Mouse (Mus musculus): ENCODE measurements around the gene Clstn1. TPM values are rescaled to one million over a fixed set of nuclear protein-coding genes. Genes with fewer than 3 reads are reported as not detected.

Gene Clstn1
- polyA plus RNA-seq, 1 experiment from 2014 or later = 61.9 TPM

- no peak overlapping the region for H3K9ac ChIP-seq (replicated peaks)
- peaks cover 4% of the 10 kb centered on the region for H3K4me1 ChIP-seq (replicated peaks)
- H3K9me3 ChIP-seq = no peaks in the 10 kb centered on the region
- ATAC-seq = no peak
- no peaks in the 10 kb centered on the region for H3K36me3 ChIP-seq
- WGBS = 82% methylated on average over 8 of the region's 8 CpGs
- H3K27ac ChIP-seq = no peak overlapping the region
- H3K27me3 ChIP-seq = peaks cover 9% of the 10 kb centered on the region
- no peak overlapping the region for H3K4me2 ChIP-seq (replicated peaks)
- no peak overlapping the region for H3K4me3 ChIP-seq (replicated peaks)
These were observed 105.1 kb downstream of the Clstn1 start for GRCm38 (mm10) chr4:149691368-149691767.

DNA sequence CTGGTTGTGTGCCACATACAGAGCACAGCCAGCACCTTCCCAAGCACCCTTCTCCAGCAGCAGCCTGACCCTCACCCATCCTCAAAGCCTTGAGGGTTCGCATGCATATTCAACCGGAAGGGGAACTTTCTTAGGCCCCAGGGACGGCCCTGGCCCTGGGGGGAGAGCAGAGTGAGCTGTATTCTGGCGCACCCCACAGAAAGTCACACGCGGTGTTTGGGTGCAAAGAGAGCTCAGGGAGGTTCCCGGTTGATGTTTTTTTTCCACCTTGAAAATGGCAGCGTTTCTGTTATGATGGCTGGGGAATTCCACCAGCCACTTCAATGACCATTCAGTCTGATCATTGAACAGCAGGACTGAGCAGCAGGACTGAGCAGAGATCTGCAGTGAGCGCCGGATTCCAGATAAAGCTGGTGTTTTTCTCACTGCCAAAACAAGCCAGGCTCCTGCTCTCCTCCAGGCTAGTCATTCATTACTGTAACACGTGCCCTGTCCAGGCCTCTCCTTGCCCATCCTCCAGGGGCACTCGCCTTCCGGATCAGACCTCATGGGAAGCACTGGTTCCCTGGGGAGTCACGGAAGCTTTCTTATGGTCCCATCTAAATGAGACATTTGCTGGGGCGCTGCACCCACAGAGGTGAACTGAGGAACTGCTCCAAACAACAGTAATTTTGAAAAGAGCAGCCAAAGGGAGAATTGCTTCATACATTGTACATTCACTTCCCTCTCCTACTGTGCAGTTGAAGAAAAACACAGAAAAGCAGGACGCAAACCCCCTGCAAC lies 110.1 kb downstream of the Clstn1 start:
- Histone ChIP-seq H3K27me3 (peaks cover 46% of the 10 kb centered on the region), H3K36me3 (no peaks in the 10 kb centered on the region), H3K9ac (replicated peaks) (no peak overlapping the region), H3K9me3 (no peaks in the 10 kb centered on the region), H3K4me3 (replicated peaks) (no peak overlapping the region), H3K4me2 (replicated peaks) (no peak overlapping the region), H3K4me1 (replicated peaks) (peaks cover 17% of the 10 kb centered on the region), H3K27ac (no peak overlapping the region)
- ATAC-seq = no peak
- 33% methylated on average over 16 of the region's 16 CpGs for WGBS

- Histone ChIP-seq H3K9ac (replicated peaks) (peak overlapping the region; percentile 63), H3K9me3 (no peaks in the 10 kb centered on the region), H3K36me3 (no peaks in the 10 kb centered on the region), H3K27me3 (peaks cover 46% of the 10 kb centered on the region), H3K27ac (no peak overlapping the region), H3K4me3 (replicated peaks) (peak overlapping the region; percentile 45), H3K4me2 (replicated peaks) (peak overlapping the region; percentile 68), H3K4me1 (replicated peaks) (peaks cover 17% of the 10 kb centered on the region)
- WGBS = 19% methylated on average over 15 of the region's 15 CpGs
- peak; percentile 46 for ATAC-seq
These were observed 111.4 kb downstream of the Clstn1 start for GRCm38 (mm10) chr4:149697506-149698196.

DNA sequence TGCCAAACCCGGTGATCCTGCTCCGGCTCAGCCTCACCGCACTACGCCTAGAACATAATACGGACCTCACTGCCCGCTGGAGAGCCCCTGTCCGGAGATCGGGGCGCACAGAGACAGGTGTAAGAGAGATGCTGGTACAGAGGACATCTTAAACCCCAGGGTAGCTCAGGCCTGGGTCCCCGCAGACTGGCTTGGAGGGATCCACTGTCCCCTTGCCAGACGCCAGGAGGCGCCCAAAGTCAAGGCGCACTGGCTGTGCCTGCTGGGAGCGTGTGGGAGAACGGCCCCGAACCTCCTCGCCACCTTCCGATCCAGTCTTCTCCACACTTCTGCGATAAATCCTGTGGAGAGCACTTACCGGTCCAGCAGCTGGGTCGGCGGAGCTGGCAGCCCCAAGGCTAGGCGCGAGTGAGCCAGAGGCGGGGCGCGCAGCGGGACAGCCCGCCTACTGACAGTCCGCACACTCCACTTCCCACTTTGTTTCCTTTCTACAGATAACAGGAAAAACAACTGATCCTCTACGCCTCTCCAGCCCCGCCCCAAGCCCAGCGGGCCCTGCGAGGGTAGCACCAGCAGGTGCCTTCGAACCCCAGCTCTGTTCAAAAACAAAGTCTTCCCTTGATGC lies 112.0 kb downstream of the Clstn1 start:
- peak; percentile 79 for ATAC-seq
- Histone ChIP-seq H3K27ac (no peak overlapping the region), H3K4me1 (replicated peaks) (peaks cover 17% of the 10 kb centered on the region), H3K27me3 (peaks cover 46% of the 10 kb centered on the region), H3K9ac (replicated peaks) (peak overlapping the region; percentile 63), H3K36me3 (no peaks in the 10 kb centered on the region), H3K4me2 (replicated peaks) (peak overlapping the region; percentile 68), H3K9me3 (no peaks in the 10 kb centered on the region), H3K4me3 (replicated peaks) (peak overlapping the region; percentile 45)
- under 1% methylated on average over 35 of the region's 35 CpGs for WGBS

Small RNA genes within 50 kb of the gene (microRNA-seq; reads per million reads assigned to microRNA genes)
- 1.9 reads per million for gene Mir5616
- gene Mir7023 = 1.4 reads per million

Other genes starting within 250 kb of the Clstn1 start
- gene Ube4b, start 159.7 kb upstream of the Clstn1 start, polyA plus RNA-seq (2015; fragmentation: Nextera tagmentation; extraction: Ambion mirVana) = 56.5 and 65.4 TPM in 2 replicates
- not detected in 2 replicates for gene Rbp7, start 131.5 kb upstream of the Clstn1 start, polyA plus RNA-seq (2015; fragmentation: Nextera tagmentation; extraction: Ambion mirVana)
- 0.65 TPM in 1 of 2 replicates, not detected in the other for gene Tmem274, start 109.1 kb upstream of the Clstn1 start, polyA plus RNA-seq (2015; fragmentation: Nextera tagmentation; extraction: Ambion mirVana)
- gene Nmnat1, start 101.3 kb upstream of the Clstn1 start, polyA plus RNA-seq (2015; fragmentation: Nextera tagmentation; extraction: Ambion mirVana) = 9.8 and 12.5 TPM in 2 replicates
- 45.5 and 50.8 TPM in 2 replicates for gene Lzic, start 101.2 kb upstream of the Clstn1 start, polyA plus RNA-seq (2015; fragmentation: Nextera tagmentation; extraction: Ambion mirVana)
- 74.6 and 79.6 TPM in 2 replicates for gene Ctnnbip1, start 68.2 kb upstream of the Clstn1 start, polyA plus RNA-seq (2015; fragmentation: Nextera tagmentation; extraction: Ambion mirVana)
- 13.2 and 13.7 TPM in 2 replicates for gene Pik3cd, start 116.1 kb downstream of the Clstn1 start, polyA plus RNA-seq (2015; fragmentation: Nextera tagmentation; extraction: Ambion mirVana)
- 37.7 and 40.6 TPM in 2 replicates for gene Tmem201, start 151.6 kb downstream of the Clstn1 start, polyA plus RNA-seq (2015; fragmentation: Nextera tagmentation; extraction: Ambion mirVana)
- 20.2 and 21.9 TPM in 2 replicates for gene Slc25a33, start 187.8 kb downstream of the Clstn1 start, polyA plus RNA-seq (2015; fragmentation: Nextera tagmentation; extraction: Ambion mirVana)